ENCODE assay signal across 8 mouse cellular contexts in genomic region chr13:3360503-3361490, GRCm38 (mm10).
DNase-seq lines count a peak whose midpoint lies in the region; ATAC-seq and TF ChIP-seq lines count a peak whose summit lies in the region.

No protein-coding gene starts in this region.

- no peaks in the 10 kb centered on the region for H3K4me1 ChIP-seq in thymus, adult 2 months (replicated peaks; ENCODE audit: control insufficient read depth, insufficient read depth, low read length)
- peaks cover 8% of the 10 kb centered on the region for H3K4me1 ChIP-seq in heart, embryonic 16.5 days (ENCODE audit: control insufficient read depth, insufficient read depth, low read length)

- no peak for TF ChIP-seq POLR2A in thymus, adult 2 months (IDR thresholded peaks at IDR 0.05; ENCODE audit: control insufficient read depth, extremely low read depth, insufficient read depth, low read length, poor library complexity)

- 4% methylated on average over 82 of the region's 82 CpGs for WGBS in thymus, adult 2 months
- WGBS in heart, embryonic 16.5 days: 2% methylated on average over 82 of the region's 82 CpGs

- H3K36me3 ChIP-seq in thymus, adult 2 months (ENCODE audit: control insufficient read depth, insufficient read depth, low read length): no peaks in the 10 kb centered on the region
- no peaks in the 10 kb centered on the region for H3K36me3 ChIP-seq in heart, embryonic 16.5 days (ENCODE audit: control insufficient read depth, insufficient read depth)

- no peaks in the 10 kb centered on the region for H3K9me3 ChIP-seq in heart, embryonic 16.5 days (replicated peaks; ENCODE audit: control insufficient read depth, low read length)

- peak overlapping the region; percentile 99 for H3K4me2 ChIP-seq in heart, embryonic 16.5 days (ENCODE audit: low read depth, low read length)

- no peak for TF ChIP-seq CTCF in thymus, adult 2 months (IDR thresholded peaks at IDR 0.05; ENCODE audit: borderline replicate concordance, control insufficient read depth, extremely low read depth, insufficient read depth, low read length, poor library complexity)

- ATAC-seq in heart, embryonic 16.5 days (replicated peaks; ENCODE audit: extremely low read depth, insufficient read depth, low FRiP score): peak; percentile 63

- peak overlapping the region; percentile 22; the same call in 1 of the 2 replicates for H3K4me3 ChIP-seq in thymus, adult 2 months (ENCODE audit: control insufficient read depth, insufficient read depth, low read length)
- H3K4me3 ChIP-seq in heart, embryonic 16.5 days (ENCODE audit: low read length): peak overlapping the region; percentile 62

- no peak for DNase-seq in thymus, adult 2 months
- DNase-seq in thymus, postnatal 0 days (ENCODE audit: low spot score): no peak
- DNase-seq in cerebellum, postnatal 36 days: peak; percentile 64 to 66
- DNase-seq in kidney, postnatal 14 days: peak; percentile 61
- DNase-seq in lung, postnatal 14 days: peak; percentile 53
- DNase-seq in retina, postnatal 1 day: peak; percentile 69
- DNase-seq in spleen, postnatal 36 days (ENCODE audit: low spot score in 2 of 2): no peak

- peaks cover 11% of the 10 kb centered on the region; the same call in 1 of the 2 replicates for H3K27me3 ChIP-seq in thymus, adult 2 months (ENCODE audit: control insufficient read depth, insufficient read depth, low read length)
- peaks cover 30% of the 10 kb centered on the region for H3K27me3 ChIP-seq in heart, embryonic 16.5 days (ENCODE audit: control insufficient read depth, insufficient read depth, low read length)

- no peak overlapping the region for H3K27ac ChIP-seq in thymus, adult 2 months (ENCODE audit: control insufficient read depth, insufficient read depth, low read length)
- no peak overlapping the region for H3K27ac ChIP-seq in heart, embryonic 16.5 days (ENCODE audit: low read length)

- H3K9ac ChIP-seq in heart, embryonic 16.5 days (ENCODE audit: low read length): peak overlapping the region; percentile 62

Comparison
In these comparisons a context has a peak if more than half of its experiments do, and no peak if none do; other contexts are left out.
1. DNase-seq: peak in cerebellum, postnatal 36 days (2 of 2), kidney, postnatal 14 days (single experiment), lung, postnatal 14 days (single experiment) and retina, postnatal 1 day (single experiment); none in thymus, adult 2 months (single experiment), thymus, postnatal 0 days (single experiment) and spleen, postnatal 36 days (0 of 2).